Mouse (Mus musculus): ENCODE data around the gene Zim1.

DNA sequence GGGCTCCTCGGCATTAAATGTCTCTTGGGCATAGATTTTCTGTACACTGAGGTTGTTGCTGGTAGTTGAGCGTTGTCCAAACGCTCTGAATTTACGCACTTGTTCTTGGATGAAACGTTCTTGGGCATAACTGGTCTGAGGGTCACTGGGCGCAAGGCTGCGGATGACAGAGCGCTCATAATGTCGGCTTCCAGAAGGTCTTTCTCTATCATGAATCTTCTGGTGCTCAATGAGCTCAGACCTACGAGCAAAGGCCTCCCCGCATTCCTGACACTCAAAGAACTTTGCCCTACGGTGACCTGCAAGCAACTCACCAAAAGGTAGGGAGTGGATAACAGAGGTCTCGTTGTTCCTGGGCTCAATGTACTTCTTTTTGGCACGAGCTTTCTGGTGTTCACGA, 13.1 kb upstream of the Zim1 start:
- no peak for TF ChIP-seq CTCF (IDR thresholded peaks at IDR 0.05; ENCODE audit: insufficient read depth, low read depth, low read length)
- TF ChIP-seq POLR2A (IDR thresholded peaks at IDR 0.05; ENCODE audit: insufficient read depth, low read depth, low read length) = no peak

All from olfactory bulb, adult 2 months (tissue).